Mouse (Mus musculus) forebrain, embryonic 12.5 days (tissue): ENCODE results near the gene Ackr4. TPM values are rescaled to one million over a fixed set of nuclear protein-coding genes. Genes with fewer than 3 reads are reported as not detected.

Source experiments
- ATAC-seq: fragments of 200-750 bp; cut with Nextera tagmentation; 2 replicates; pipeline ENCODE4 v1.8.0; 2017; ENCODE audit warnings: moderate TSS enrichment; ENCODE audit not compliant: low FRiP score
- H3K27ac ChIP-seq: fragments of 300-500 bp; sonication (generic); 2 replicates; pipeline ENCODE4 v1.5.1; 2016; ENCODE audit warnings: mild to moderate bottlenecking
- H3K27me3 ChIP-seq: fragments of 300-500 bp; sonication (generic); 2 replicates; pipeline ENCODE4 v1.6.1; 2016; ENCODE audit warnings: mild to moderate bottlenecking
- H3K36me3 ChIP-seq: fragments of 300-500 bp; sonication (generic); replicated peaks from 2 replicates; pipeline ENCODE4 v1.6.1; 2016; ENCODE audit warnings: mild to moderate bottlenecking
- H3K4me1 ChIP-seq: fragments of 300-500 bp; sonication (generic); 2 replicates; pipeline ENCODE4 v1.6.1; 2016
- H3K4me2 ChIP-seq: fragments of 300-500 bp; sonication (generic); 2 replicates; pipeline ENCODE4 v1.6.1; 2016; ENCODE audit warnings: mild to moderate bottlenecking, moderate library complexity
- H3K4me3 ChIP-seq: fragments of 300-500 bp; sonication (generic); replicated peaks from 2 replicates; pipeline ENCODE4 v1.5.1; 2016; ENCODE audit warnings: mild to moderate bottlenecking
- H3K9ac ChIP-seq: fragments of 300-500 bp; sonication (generic); 2 replicates; pipeline ENCODE4 v1.6.1; 2016; ENCODE audit warnings: mild to moderate bottlenecking
- H3K9me3 ChIP-seq: fragments of 300-500 bp; sonication (generic); 2 replicates; pipeline ENCODE4 v1.6.1; 2016
- WGBS: fragments of 180-500 bp; shearing (Covaris S2); methylation state at CpG from one replicate; pipeline ENCODE4 v1.1.7; 2016; 5-methylcytosine and 5-hydroxymethylcytosine counted together
- polyA plus RNA-seq: library from polyadenylated mRNA; unstranded; fragments of >200 nt; fragmentation: Nextera tagmentation; extraction: Ambion mirVana; gene quantifications from 2 replicates; pipeline ENCODE4 v1.2.1, GENCODE M21; 2016

Ackr4 gene
- polyA plus RNA-seq, 1 experiment from 2014 or later: 0.63 TPM

DNA sequence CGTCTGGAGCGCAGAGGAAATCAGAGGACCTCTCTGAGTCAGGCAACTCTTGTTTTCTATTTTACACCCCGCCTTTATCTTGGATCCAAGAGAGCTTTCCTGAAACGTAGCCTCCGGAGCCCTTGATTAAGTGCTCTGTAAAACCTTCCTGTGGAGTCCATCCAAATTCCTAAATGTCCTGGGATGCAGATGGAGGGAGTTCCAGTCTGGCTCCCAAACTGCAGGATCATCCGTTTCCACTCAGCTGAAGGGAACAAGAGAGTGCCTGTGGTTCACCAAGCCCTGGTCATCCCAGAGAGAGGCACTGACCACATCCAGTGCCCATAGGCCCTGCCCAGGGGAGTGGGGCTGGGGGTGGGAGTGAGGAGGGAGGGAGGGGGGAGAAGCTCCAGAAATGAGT lies 24.4 kb downstream of the Ackr4 start:
- ATAC-seq: no peak
- no peak overlapping the region for H3K9ac ChIP-seq
- WGBS: 29% methylated on average over 6 of the region's 6 CpGs
- no peaks in the 10 kb centered on the region for H3K27me3 ChIP-seq
- no peak overlapping the region for H3K4me2 ChIP-seq
- no peaks in the 10 kb centered on the region for H3K36me3 ChIP-seq
- H3K4me1 ChIP-seq: no peaks in the 10 kb centered on the region; the same call in 1 of the 2 replicates
- H3K9me3 ChIP-seq: no peaks in the 10 kb centered on the region
- H3K4me3 ChIP-seq: no peak overlapping the region
- no peak overlapping the region for H3K27ac ChIP-seq

DNA sequence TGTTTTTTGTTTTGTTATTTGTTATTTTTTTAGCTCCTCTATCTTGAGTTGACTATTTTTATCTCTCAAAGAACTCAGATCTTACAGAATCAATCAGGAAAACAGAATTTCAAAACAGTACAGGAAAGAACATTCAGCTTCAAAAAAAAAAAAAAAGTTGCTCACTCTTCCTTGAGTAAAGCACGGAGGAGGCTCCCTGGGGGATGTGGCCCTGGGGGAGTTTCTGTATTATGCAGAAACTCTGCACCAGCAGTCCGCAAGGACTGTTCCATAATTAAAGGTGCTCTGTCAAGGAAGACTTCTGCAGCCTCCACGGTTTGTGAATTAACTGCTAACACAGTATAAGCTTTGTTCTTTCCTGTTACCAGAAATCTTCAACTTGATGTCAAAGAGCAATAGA lies 25.3 kb downstream of the Ackr4 start:
- Histone ChIP-seq H3K27ac (no peak overlapping the region), H3K4me1 (no peaks in the 10 kb centered on the region; the same call in 1 of the 2 replicates), H3K9me3 (no peaks in the 10 kb centered on the region), H3K36me3 (no peaks in the 10 kb centered on the region), H3K9ac (no peak overlapping the region), H3K4me3 (no peak overlapping the region), H3K4me2 (no peak overlapping the region), H3K27me3 (no peaks in the 10 kb centered on the region)
- no peak for ATAC-seq
- WGBS: 29% methylated on average over 3 of the region's 3 CpGs

DNA sequence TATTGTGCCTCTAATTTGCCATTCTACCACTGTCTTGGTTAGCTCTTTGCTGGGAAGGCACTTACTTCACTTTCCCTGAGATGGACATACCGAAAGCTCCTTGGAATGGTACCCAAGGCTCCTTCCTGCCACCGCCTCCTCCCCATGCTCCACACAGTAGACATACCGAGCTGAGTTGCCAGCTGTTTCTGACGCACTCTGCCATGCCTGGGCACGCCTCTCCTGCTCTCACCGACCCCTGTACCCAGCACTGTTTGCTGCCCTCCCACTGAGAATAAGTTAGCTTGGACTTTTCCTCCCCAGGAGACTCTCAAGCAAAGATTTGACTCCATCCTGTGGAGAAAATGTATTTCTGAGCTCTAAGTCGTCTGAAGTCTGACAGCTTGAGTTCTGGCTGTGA lies 25.9 kb downstream of the Ackr4 start:
- no peak overlapping the region for H3K4me3 ChIP-seq
- H3K4me2 ChIP-seq: no peak overlapping the region
- H3K27me3 ChIP-seq: no peaks in the 10 kb centered on the region
- no peaks in the 10 kb centered on the region for H3K9me3 ChIP-seq
- H3K4me1 ChIP-seq: no peaks in the 10 kb centered on the region; the same call in 1 of the 2 replicates
- H3K27ac ChIP-seq: no peak overlapping the region
- H3K36me3 ChIP-seq: no peaks in the 10 kb centered on the region
- no peak for ATAC-seq
- WGBS: 58% methylated on average over 7 of the region's 7 CpGs
- no peak overlapping the region for H3K9ac ChIP-seq

DNA sequence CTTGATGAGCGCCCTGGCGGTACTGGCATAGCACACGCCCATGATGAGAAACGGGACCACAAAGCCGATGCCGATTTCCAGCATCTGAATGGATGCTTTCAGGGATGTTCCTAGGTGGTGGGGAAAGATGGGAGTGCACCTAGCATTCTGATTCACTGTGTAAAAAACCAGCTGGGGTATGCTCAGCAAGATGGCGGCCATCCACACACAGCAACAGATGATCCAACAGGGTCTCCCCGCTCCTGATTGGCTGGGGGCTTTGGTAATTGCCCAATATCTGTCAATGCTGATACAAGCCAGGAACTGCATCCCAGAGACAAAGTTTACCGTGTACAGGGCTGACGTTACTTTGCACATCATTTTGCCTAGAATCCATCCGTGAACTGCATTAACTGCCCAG lies 27.7 kb downstream of the Ackr4 start:
- no peak for ATAC-seq
- 94% methylated on average over 11 of the region's 11 CpGs for WGBS
- H3K4me2 ChIP-seq: no peak overlapping the region
- H3K4me1 ChIP-seq: no peaks in the 10 kb centered on the region; the same call in 1 of the 2 replicates
- H3K9me3 ChIP-seq: no peaks in the 10 kb centered on the region
- no peak overlapping the region for H3K9ac ChIP-seq
- no peak overlapping the region for H3K4me3 ChIP-seq
- no peak overlapping the region for H3K27ac ChIP-seq
- no peaks in the 10 kb centered on the region for H3K36me3 ChIP-seq
- no peaks in the 10 kb centered on the region for H3K27me3 ChIP-seq

DNA sequence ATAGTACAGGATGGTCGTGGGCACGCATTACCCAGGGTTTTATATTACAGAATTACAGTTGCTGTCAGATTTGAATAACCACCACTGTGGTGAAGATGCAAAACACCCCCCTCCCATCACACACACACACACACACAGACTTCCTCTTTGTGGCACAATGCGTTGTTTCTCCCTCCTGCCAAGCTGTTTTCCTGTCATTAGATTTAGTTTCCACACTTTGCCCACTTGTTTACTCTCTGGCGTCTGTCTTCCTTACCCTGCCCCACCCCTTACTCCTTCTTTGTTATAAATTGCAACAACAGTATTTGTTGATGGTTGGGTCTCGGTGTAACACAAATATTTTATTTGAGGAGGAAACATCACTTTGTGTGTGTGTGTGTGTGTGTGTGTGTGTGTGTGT lies 28.5 kb downstream of the Ackr4 start:
- ATAC-seq: no peak
- no peak overlapping the region for H3K27ac ChIP-seq
- H3K4me3 ChIP-seq: no peak overlapping the region
- no peaks in the 10 kb centered on the region; the same call in 1 of the 2 replicates for H3K4me1 ChIP-seq
- no peak overlapping the region for H3K4me2 ChIP-seq
- no peaks in the 10 kb centered on the region for H3K27me3 ChIP-seq
- WGBS: 82% methylated on average over 5 of the region's 5 CpGs
- H3K9ac ChIP-seq: no peak overlapping the region
- no peaks in the 10 kb centered on the region for H3K9me3 ChIP-seq
- H3K36me3 ChIP-seq: no peaks in the 10 kb centered on the region

DNA sequence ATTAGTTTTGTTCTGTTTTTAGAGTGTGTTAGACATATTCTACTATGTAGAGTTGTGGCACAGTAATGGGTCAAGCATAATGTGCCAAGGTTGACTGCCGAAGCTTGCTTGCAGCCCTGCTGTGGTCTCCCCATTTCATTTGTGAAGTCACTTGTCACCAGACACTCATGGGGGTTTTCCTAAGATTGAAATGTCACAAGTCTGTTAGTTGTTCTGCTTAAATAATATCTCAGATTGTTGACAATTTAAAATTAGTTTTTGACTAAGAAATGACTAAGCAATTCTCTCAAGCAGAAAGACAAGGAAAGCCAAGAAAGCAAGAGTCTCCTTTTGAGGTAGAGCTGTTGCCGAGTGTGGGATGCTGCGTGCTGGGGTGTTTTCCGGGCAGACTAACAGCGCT lies 33.8 kb downstream of the Ackr4 start:
- Histone ChIP-seq H3K4me2 (no peak overlapping the region), H3K27me3 (no peaks in the 10 kb centered on the region), H3K4me3 (no peak overlapping the region), H3K9me3 (no peaks in the 10 kb centered on the region), H3K36me3 (no peaks in the 10 kb centered on the region), H3K4me1 (no peaks in the 10 kb centered on the region), H3K9ac (no peak overlapping the region), H3K27ac (no peak overlapping the region)
- 95% methylated on average over 5 of the region's 5 CpGs for WGBS
- ATAC-seq: no peak

DNA sequence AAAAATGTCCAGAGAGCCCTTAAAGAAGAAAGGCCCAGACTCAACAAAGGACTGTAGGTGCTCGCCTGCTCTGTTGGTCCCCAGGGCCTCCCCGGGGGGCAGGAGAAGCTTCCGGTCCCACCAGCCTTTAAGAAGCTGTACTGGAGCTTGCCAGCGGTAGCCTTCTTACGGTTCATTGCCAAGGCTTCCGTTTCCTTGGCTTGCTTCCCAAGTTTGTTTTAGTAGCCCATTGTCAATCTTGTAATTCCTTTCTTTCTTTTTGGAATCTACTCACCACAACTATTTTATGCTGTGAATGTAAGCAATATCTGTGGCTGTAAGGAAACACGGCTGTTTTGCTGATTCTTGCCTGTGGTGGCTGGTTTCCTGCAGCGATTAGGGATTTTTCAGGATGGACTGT lies 38.2 kb downstream of the Ackr4 start:
- no peak overlapping the region for H3K9ac ChIP-seq
- no peaks in the 10 kb centered on the region for H3K27me3 ChIP-seq
- 62% methylated on average over 8 of the region's 8 CpGs for WGBS
- H3K9me3 ChIP-seq: no peaks in the 10 kb centered on the region
- H3K4me3 ChIP-seq: no peak overlapping the region
- no peak overlapping the region for H3K27ac ChIP-seq
- H3K36me3 ChIP-seq: no peaks in the 10 kb centered on the region
- H3K4me1 ChIP-seq: no peaks in the 10 kb centered on the region
- no peak overlapping the region for H3K4me2 ChIP-seq
- no peak for ATAC-seq

DNA sequence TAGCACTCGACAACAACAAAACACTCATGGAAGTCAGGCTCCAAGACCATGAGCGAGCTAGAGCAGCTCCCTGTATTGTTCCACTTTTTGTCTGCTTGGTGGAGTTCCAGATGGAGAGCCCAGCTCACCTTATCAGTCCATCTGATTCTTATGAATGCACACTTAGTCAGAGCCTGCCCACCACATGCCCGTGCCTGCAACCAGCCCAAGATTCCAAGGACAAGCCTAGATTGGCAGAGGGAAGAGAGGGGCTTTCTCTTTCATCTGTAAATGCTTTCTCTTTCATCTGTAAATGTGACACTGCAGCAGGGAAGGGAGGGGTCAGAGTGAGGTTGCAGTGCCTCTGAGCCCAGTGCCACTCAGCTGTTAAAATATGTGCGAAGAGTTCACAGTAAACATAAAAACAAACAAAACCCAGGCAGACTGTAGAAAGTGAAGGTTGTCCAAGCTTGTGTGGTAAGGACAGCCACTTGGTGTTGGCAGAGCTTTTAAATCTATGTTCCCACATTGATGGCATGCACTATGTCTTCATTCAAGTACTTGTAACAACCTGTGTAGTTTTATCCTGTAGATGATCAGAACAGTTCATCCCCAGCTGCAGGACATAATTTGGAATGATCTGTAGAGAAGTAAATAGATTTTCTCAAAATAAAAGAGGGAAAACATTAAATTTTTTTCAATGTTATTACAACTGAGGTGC lies 40.9 kb downstream of the Ackr4 start:
- Histone ChIP-seq H3K27me3 (no peaks in the 10 kb centered on the region), H3K36me3 (no peaks in the 10 kb centered on the region), H3K27ac (no peak overlapping the region), H3K4me2 (no peak overlapping the region), H3K4me1 (no peaks in the 10 kb centered on the region), H3K9me3 (no peaks in the 10 kb centered on the region), H3K4me3 (no peak overlapping the region), H3K9ac (no peak overlapping the region)
- ATAC-seq: no peak
- 78% methylated on average over 4 of the region's 4 CpGs for WGBS

DNA sequence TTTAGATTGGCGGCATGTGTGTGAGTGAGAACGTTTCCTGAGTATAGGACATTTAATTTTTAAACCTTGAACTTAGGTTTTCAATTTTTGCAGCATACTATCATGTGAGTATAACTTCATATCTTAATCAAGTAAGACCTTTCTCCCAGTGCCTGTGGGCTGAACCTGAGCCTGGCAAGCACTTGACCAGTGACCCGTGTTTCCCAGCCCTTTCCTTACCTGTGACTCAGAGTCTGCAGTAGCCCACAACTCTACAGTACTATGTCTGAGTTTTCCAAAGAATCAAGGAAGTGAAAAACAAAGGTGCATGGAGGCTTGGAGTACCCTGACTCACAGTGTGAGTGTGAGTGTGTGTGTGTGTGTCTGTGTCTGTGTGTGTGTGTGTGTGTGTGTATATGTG lies 46.7 kb downstream of the Ackr4 start:
- no peak overlapping the region for H3K4me2 ChIP-seq
- no peaks in the 10 kb centered on the region for H3K4me1 ChIP-seq
- 86% methylated on average over 3 of the region's 3 CpGs for WGBS
- H3K4me3 ChIP-seq: no peak overlapping the region
- no peak for ATAC-seq
- H3K27ac ChIP-seq: no peak overlapping the region
- 0 out of 2 replicates have a peak, but pooled peaks cover 2% of the 10 kb centered on the region for H3K36me3 ChIP-seq
- H3K9ac ChIP-seq: no peak overlapping the region
- H3K9me3 ChIP-seq: no peaks in the 10 kb centered on the region
- H3K27me3 ChIP-seq: no peaks in the 10 kb centered on the region

DNA sequence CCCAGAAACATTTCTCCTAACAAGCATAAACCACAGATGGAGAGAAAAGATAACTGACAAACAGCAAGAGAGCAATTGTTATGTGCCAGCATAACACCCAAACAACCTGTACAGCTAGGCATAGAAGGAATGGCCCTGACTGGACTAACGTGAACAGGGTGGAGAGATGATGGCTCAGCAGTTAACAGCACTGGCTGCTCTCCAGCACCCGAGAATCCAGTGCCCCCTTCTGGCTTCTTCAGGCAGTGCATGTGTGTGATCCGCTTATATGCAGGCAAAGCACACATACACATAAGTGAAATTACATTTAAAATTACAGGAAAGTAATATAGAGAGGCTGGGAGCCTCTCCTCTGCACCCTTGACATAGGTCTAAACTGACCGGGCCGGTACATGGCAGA lies 47.4 kb downstream of the Ackr4 start:
- no peak overlapping the region for H3K4me2 ChIP-seq
- H3K4me3 ChIP-seq: no peak overlapping the region
- no peak for ATAC-seq
- H3K9ac ChIP-seq: no peak overlapping the region
- no peaks in the 10 kb centered on the region for H3K27me3 ChIP-seq
- no peaks in the 10 kb centered on the region for H3K4me1 ChIP-seq
- 0 out of 2 replicates have a peak, but pooled peaks cover 2% of the 10 kb centered on the region for H3K36me3 ChIP-seq
- no peak overlapping the region for H3K27ac ChIP-seq
- no peaks in the 10 kb centered on the region for H3K9me3 ChIP-seq
- WGBS: 49% methylated on average over 5 of the region's 5 CpGs

DNA sequence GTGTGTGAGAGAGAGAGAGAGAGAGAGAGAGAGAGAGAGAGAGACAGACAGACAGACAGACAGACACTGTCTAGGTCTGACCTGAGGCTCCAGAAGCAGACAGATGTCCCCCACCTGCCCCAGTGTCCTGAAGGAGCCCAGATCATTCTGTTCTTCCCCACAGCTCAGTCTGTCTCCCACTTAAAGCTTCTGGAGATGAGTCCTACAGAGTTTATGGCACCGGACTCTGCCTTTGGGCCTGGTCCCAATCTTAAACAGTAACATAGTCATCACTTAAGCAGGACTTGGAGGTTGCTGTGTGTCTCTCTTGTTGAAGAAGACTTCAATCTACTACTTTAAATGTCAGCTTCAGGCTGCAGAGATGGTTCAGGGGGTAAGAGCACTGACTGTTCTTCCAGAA lies 48.0 kb downstream of the Ackr4 start:
- Histone ChIP-seq H3K27me3 (no peaks in the 10 kb centered on the region), H3K27ac (no peak overlapping the region), H3K36me3 (0 out of 2 replicates have a peak, but pooled peaks cover 2% of the 10 kb centered on the region), H3K4me1 (no peaks in the 10 kb centered on the region), H3K4me2 (no peak overlapping the region), H3K9ac (no peak overlapping the region), H3K9me3 (no peaks in the 10 kb centered on the region), H3K4me3 (no peak overlapping the region)
- 96% methylated on average over 1 of the region's 1 CpGs for WGBS
- ATAC-seq: no peak

DNA sequence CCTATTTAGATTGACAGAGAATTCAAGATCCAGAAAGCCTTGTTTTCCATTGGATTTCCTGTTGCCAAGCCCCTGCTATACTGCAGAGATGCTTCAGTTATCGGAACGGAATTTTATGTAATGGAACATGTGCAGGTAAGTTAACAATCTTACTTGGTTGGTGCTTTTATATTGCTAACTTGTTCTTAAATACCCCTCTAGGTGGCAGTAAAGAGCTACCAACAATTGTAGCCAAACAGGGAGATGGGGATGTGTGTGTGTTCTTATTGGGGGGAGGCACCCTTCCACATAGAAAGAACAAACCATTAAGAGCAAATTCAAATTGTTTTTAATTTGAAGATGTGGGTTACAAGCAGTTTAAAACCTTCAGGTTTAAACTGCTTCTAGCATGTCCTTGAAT lies 50.9 kb downstream of the Ackr4 start:
- ATAC-seq: no peak
- Histone ChIP-seq H3K4me2 (no peak overlapping the region), H3K9ac (no peak overlapping the region), H3K36me3 (0 out of 2 replicates have a peak, but pooled peaks cover 2% of the 10 kb centered on the region), H3K27ac (no peak overlapping the region), H3K4me1 (no peaks in the 10 kb centered on the region), H3K4me3 (no peak overlapping the region), H3K9me3 (no peaks in the 10 kb centered on the region), H3K27me3 (no peaks in the 10 kb centered on the region)
- 70% methylated on average over 2 of the region's 2 CpGs for WGBS

DNA sequence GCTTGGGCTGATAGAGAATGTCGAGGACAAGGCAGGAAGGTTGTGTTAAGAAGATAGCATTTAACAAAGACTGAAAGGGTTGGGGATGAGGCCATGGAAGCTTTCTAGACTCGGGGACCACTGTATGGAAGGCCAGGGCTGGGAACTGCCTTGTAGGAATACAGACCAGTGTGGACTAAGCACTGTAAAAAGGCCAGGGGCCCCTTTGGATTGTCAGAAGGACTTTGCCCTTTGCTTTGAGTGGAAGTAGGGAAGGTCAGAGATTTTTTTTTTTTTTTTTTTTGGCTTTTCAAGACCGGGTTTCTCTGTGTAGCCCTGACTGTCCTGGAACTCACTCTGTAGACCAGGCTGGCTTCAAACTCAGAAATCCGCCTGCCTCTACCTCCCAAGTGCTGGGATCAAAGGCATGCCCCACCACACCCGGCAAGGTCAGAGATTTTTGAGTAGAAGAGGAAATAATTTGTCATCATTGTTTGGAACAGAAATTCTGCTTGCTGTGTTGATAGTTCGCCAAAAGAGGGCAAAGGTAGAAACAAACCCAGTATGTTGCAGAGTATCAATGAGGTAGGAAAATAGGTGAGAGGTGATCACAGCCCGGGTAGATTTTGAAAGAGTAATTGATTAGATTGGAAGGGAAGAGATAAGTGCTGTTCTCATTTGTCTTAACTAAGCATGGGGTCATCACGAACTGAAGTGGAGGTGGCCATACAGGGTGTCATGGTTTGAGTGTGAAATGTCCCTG lies 55.7 kb downstream of the Ackr4 start:
- Histone ChIP-seq H3K4me1 (no peaks in the 10 kb centered on the region), H3K27me3 (no peaks in the 10 kb centered on the region), H3K9ac (no peak overlapping the region), H3K36me3 (no peaks in the 10 kb centered on the region), H3K4me2 (no peak overlapping the region), H3K4me3 (no peak overlapping the region), H3K27ac (no peak overlapping the region), H3K9me3 (no peaks in the 10 kb centered on the region)
- 77% methylated on average over 8 of the region's 8 CpGs for whole genome bisulfite sequencing
- ATAC-seq: no peak
